Mouse (Mus musculus): ENCODE measurements around the gene Vhl.

Vhl gene

DNA sequence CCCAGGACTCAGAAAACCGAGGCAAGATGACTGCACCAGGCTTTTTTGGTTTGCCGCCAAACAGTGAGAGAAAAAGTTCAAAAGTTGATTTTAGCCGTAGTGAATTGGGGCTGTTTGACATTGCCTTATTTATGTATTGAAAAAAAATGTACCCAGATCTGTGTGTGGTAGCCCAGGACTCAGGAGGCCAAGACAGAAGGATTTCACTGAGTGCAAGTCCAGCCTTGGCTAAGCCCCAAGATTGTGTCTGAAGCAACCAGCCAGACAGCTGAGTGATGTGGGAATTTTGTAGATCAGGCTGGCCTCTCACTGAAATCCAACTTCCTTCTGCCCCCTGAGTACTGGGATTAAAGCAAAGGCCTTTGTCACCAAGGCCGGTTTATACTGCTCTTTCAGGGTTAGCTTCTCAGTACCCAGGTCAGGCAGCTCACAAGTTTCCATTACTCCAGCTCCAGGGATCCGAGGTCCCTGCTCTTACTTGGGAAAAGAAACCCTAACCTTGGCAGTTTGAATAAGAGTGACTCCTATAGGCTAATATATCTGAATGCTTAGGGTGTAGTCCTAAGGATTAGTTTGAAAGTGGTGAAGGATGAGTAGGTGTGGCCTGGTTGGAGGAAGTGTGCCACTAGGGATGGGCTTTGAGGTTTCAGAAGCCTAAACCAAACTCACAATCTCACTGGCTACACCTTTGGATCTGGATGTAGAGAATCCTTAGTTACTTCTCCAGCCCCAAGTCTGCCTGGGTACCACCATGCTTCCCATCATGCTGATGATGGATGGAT is 1.4 kb downstream of the Vhl start:
- no peak for DNase-seq (ENCODE audit: low read depth, low spot score)

DNA sequence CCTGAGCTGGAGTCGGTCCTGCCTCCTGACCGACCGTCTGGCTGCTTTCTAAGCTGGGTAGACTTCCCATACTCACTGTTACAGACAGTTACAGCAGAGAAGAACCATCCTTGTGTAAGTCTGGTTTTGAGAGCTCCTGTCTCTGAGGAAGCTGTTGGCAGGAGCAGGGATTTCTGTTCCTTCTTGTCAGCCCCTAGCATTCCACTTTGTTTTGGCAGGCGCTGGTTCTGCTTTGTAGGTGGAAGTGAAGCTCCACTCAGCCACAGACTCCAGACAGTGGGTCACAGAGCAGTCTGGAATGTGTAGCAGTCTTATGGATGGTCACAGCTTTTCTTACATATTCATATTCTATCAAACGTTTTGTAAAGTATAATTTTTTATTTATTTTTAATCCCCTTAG is 6.6 kb downstream of the Vhl start:
- DNase-seq (ENCODE audit: low read depth, low spot score), result no peak

DNA sequence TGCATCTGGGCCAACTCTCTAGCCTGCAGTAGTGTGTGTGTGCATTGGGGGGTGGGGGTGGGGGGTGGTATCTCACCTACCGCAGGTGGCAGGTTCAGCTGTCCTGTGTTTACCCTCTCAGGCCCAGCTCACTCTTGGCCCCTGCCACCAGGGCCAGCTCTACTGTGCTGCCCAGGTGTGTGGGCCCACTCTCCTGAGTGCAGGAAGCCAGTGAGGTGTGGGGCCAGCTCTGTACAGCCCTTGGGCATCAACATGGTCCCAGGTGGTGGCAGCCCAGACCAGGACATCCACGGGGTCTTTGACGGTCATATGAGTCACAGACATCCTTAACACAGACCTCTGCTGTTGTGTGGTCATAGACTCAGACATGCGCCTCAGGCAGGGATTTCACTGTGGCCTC is 9.1 kb downstream of the Vhl start:
- no peak for DNase-seq (ENCODE audit: low read depth, low spot score)

DNA sequence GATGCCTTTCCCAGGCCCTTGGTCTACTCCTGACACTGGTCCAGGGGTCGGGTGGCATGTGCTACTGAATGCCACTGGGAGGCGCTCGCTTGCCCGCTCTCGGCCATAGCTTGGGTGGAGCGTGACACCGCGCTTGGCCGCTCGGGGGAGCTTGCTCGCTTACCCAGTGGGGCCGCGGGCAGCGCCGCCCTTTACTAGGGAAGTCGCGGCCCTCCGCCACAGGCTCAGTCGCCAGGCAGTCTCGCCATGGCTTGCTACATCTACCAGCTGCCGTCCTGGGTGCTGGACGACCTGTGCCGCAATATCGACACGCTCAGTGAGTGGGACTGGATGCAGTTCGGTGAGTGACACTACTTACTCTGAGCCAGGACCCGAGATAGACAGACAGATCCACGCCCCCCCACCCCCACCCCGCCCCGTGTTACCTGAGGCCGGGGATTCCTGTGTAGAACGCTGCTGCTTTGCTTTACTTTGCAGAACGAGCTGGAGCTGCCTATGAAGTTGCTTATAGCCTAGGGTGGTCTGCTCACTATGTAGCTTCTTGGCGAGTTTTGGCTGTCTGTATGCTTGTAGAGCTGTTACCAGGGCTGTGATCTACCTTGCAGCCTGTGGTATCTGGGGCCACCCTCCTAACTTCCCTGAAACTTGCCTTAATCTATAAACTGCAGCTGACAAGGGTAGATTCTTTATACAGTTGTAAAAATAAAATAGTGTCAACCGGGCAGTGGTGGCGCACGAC is 14.7 kb downstream of the Vhl start, which contains the start of gene Irak2:
Gene Irak2, plus strand, starts transcription at position 166 of the 739 bp plus-strand sequence.
- peak; percentile 61 for DNase-seq (ENCODE audit: low read depth, low spot score)

DNA sequence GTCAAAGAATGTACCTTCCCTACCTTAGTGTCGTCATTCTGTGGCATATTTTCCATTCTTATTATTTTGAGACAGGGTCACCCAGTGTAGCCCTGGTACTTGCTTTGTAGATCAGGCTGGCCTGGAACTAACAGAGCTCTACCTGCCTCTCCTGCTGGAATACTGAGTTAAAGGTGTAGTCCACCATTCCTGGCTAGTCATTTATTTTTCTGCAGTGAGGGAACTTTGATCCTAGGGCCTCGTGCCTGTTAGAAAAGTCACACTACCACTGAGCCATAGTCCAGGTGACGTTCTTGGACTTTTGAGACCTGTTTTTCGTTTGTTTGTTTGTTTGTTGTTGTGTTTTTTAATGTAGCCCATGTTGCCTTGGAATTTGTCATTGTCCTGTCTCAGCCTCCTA is 15.4 kb downstream of the Vhl start:
- no peak for DNase-seq (ENCODE audit: low read depth, low spot score)

DNA sequence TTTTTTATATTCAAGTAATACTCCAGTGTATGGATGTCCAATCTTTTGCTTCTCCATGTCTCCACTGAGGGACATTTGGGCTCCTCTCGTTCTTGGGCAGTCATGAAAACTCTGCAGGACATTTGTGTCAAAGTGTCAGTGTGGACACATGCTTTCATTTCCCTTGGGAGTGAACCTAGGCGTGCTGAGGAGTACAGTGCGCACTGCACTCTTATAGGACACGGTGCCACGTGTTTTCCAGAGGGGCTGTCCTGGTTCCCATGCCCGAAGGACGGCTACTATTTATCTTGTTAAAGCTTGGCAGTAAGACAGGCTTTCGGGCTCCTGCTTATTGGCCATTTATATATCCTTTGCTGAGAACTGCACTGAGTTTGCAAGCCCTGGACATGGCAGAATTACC is 18.8 kb downstream of the Vhl start:
- no peak for DNase-seq (ENCODE audit: low read depth, low spot score)

DNA sequence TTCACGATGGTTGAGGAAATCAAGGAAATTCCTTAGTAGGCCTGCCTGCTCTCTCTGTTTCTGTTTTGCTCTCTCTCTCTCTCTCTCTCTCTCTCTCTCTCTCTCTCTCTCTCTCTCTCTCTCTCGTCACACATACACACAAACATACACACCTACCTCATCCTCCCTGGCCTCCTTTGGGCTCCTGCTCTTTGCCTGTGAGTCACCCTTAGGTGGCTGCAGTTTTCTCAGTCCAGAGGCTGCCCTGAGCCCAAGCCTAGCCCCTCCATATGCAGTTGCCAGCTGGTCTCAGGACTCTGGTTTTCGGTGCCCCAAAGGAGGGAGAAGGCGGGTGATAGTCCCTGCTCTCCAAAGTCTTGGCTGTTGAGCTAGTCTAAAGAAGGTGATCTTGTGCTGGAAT is 19.3 kb downstream of the Vhl start:
- DNase-seq (ENCODE audit: low read depth, low spot score), result no peak

DNA sequence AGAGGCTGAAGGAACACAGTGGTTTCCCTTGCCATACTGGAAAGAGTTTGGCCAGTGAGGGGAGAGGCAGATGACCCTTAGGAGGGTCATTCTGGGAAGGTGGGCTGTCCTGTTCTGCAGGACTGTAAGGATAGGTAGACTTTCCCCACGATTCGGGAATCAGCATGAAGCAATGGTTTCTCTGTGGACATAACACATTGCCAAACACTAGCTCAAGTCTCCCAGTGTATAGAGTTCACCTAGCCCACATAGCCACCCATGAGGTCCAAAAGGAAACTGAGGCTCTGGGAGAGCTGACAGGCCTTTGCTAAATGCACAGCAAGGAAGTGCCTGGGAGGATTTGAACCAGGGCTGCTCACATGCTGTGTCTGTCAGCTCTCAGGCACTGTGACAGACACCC is 20.2 kb downstream of the Vhl start:
- DNase-seq (ENCODE audit: low read depth, low spot score), result no peak

DNA sequence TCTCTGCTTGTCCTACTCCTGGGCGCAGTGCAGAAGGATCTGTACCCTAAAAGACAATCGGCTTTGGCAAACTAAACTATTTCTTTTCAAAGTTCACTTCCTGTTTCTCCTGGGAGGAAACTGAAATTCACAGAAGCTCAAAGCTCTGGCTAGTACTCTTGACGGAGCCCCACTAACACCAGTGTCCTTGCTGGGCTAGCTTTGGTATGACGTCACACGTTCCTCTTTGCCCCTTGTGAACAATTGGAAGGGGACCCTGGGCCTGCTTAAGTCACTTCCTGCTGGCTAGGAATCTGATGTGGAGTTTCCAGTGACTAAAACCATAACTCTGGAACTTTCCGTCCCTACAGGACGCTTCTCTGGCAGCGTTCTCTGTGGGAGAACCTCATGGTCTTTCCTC is 21.0 kb downstream of the Vhl start:
- no peak for DNase-seq (ENCODE audit: low read depth, low spot score)

DNA sequence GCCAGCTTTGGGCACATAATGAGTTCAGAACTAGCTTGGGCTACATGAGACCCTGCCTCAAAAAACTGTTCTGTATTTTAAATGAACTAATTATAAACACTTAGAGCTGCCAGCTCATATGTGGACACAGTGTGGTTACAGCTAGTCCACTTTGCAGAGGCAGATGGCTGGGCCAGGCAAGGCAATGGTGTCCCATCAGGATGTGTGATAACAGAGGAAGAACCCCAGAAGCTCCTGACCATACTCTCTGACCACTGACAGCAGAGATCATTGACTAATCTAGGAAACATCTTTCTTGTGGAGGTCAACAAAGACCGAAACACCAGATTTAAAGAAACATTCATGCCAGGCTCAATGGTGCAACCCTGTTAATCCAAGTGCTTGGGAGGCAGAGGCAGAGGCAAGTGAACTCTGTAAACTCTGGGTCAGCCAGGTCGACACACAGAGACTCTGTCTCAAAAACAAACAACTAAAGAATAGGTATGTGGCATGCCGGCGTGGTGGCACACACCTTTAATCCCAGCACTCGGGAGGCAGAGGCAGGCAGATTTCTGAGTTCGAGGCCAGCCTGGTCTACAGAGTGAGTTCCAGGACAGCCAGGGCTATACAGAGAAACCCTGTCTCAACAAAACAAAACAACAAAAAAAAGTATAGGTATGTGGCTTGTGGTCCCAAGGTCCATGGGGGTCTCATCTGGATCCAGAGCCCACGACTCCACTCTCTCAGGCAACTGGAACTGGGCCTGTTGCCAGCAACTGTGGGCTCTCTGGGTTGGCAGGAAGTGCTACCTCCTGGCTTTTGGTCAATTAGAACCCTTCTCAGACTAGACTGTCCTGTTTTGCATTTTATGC is 25.8 kb downstream of the Vhl start:
- DNase-seq (ENCODE audit: low read depth, low spot score), result no peak

DNA sequence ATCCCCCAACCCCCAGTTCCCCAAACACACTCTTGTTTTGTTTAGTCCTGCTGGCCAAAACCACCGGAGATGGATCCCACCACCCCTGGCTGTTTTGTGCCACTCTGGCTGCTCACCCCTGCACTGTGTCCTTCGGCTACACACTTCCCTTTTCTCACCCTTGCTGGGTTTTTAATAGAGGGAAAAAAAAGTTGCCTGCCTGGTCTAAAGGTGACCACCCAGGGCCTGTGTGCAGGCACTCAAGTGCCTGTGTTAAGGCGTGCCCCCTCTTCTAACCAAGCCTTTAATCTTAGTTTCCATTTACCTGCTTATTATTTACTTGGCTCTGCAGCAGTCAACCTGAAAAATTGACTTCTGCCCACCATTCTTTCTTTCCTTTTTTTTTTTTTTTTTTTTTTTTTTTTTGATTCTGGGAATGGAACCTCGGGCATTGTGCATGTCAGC is 26.5 kb downstream of the Vhl start:
- no peak for DNase-seq (ENCODE audit: low read depth, low spot score)

DNA sequence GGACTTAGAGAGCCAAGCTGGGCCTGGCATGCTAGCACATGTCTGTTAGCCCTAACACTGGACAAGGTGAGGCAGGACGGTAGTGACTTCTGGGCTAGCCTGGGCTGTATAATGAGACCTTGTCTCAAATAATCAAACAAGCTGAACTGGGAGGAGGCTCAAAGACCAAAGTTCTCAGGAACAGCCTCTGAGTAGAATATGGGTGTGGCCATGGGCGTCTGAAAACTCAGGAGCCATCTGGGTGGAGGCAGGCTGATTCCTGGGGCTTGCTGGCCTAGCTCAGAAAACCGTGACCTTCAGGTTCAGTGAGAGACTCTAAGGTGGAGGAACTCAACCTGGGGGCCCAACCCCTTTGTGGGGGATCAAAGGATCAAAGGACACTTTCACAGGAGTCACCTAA is 27.9 kb downstream of the Vhl start:
- DNase-seq (ENCODE audit: low read depth, low spot score), result no peak

DNA sequence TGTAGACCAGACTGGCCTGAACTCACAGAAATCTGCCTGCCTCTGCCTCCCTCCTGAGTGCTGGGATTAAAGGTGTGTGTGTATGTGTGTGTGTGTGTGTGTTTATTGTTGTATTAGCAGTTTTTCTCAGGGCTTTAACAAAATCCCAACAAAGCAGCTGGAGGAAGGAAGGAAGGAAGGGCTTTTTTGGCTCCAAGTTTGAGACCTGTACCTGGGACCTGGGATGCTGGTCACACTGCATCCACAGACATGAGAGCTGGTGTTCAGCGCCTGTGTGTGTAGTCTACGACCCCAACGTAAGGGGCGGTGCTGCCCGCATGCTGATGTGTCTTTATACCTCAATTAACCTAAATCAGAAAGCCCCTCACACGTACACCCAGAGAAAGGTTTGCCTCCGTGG is 29.8 kb downstream of the Vhl start:
- no peak for DNase-seq (ENCODE audit: low read depth, low spot score)

DNA sequence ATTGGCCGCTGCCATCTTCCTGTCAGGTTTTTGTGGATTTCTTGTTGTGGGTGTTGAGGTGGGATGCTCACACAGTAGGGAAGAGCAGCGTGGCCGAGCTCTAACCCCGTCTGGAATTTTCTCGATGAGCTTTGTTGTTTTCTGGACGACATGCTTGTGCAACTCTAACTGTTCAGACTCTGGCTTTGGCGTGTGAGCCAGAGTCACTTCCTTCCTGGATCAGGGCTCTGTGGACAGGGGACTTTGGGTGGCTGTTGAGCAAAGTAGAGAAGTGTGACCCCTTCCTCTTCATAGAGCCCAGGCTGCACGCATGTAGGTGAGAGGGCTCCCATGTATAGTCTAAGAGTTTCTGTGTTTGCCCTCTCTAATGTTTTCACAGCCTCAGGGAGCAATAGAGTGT is 30.3 kb downstream of the Vhl start:
- DNase-seq (ENCODE audit: low read depth, low spot score), result no peak

DNA sequence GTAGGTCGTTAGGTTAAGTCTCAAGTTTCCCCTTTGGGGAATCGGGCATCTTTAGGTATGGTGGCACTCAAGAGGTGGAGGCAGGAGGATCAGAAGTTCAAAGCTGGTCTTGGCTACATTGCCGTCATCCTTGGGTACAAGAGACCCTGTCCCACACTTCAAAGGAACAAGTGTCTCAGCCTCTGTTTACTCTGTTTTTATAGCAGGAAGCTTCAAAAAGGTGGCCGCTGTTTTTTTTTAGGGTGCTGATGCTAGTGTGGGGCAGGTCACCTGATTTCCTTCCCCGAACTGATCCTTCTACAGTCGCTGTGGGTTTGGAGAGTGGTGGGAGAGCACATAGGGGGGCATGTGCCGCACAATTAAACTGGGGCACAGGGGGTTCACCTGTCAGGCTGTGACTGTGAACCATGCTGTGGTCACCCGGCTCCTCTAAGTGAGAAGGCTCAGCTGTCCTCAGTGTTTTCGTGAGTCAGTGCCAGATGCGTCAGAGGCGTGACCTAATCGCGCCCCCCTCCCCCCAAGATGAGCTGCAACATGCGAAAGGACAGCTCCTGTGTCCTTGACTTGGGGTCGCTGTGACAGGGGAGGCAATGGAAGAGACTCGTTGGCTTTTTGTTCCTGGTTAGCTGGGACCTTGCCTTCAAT is 31.1 kb downstream of the Vhl start:
- DNase-seq (ENCODE audit: low read depth, low spot score), result no peak

DNA sequence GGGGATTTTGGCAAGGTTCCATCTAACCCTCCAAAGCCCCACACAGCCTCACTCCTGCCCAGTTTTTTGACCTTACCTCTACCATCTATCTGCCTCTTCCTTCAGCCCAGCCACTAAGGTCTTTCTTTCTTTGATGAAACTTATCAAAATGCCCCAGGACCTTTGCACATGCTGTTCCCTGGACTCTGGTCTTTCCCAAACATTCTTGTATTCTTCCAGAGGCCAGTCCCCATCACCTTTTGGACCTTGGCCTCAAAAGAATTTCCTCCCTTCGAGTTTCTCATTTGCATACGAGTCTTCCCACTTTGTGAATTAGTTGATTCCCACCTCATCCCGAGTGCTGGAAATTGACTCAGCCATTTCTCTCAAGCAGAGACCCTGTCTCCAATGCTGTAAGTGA is 31.7 kb downstream of the Vhl start:
- DNase-seq (ENCODE audit: low read depth, low spot score), result no peak

DNA sequence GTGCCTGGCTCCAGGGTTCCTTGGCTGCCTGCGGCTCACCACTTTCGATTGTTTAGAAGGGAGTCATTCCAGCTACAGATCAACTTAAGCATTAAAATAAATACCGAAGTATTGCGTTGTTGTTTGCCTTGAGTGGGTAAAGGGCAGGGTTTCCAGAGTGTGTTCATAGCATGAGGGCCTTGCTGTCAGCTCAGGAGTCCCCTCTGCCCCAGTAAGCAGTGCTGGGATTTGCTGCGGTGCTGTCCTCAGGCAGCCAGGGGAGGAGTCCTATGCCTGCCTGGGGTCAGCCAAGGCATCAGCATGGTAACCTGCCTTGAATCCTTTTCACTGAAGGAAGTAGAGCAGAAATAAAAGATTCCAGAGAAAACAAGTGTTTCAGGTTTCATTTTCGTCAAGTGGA is 33.1 kb downstream of the Vhl start:
- DNase-seq (ENCODE audit: low read depth, low spot score), result no peak

DNA sequence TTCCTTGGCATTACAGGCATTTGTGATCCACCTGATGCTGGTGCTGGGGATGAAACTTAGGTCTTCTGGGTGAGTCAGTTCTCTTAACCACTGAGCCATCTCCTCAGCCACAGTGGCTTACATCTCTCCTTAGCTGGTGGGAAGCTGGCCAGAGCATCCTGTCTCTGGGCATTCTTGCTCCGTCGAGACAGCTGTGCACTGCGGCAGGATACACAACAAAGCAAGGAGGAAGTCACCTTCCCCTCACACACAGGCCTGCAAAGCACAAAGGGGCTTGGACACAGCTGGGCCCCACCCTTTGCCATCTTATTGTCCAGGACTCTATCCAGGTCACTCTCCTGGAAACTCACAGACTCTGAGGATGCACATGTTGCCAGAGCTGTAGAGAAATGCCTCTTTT is 34.5 kb downstream of the Vhl start:
- DNase-seq (ENCODE audit: low read depth, low spot score), result no peak

DNA sequence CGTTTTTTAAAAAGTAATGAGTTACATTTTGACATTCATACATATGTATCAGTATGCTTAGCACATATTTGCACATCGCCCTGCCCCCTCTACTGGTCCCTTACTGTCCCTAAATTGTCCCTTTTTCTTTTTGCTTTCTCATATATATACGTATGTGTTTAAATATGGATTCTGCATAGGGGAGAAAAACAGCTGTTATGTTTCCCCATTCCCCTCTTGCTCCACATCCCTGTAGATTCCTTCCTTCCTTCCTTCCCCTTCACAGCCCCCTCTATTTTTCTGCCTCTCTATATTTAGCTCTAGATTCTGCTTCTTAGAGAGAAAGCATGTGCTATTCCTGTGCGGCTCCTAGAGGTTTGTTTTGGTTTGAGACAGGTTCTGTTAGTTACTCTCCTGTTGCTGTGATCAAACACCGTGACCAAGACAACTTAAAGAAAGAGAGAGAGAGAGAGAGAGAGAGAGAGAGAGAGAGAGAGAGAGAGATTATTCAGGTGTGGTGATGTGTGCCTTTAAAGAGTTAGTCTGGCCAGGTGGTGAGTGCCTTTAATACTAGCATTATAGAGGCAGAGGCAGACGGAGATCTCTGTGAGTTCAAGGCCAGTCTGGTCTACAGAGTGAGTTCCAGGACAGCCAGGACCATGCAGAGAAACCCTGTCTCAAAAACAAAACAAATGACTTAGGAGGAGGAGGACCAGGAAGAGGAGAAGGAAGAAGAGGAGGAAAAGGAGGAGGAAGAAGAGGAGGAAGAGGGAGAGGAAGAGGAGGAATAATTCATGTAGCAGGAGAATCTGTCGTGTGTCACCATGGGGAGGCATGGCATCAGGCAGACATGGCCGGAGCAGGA is 36.1 kb downstream of the Vhl start:
- DNase-seq (ENCODE audit: low read depth, low spot score), result no peak

DNA sequence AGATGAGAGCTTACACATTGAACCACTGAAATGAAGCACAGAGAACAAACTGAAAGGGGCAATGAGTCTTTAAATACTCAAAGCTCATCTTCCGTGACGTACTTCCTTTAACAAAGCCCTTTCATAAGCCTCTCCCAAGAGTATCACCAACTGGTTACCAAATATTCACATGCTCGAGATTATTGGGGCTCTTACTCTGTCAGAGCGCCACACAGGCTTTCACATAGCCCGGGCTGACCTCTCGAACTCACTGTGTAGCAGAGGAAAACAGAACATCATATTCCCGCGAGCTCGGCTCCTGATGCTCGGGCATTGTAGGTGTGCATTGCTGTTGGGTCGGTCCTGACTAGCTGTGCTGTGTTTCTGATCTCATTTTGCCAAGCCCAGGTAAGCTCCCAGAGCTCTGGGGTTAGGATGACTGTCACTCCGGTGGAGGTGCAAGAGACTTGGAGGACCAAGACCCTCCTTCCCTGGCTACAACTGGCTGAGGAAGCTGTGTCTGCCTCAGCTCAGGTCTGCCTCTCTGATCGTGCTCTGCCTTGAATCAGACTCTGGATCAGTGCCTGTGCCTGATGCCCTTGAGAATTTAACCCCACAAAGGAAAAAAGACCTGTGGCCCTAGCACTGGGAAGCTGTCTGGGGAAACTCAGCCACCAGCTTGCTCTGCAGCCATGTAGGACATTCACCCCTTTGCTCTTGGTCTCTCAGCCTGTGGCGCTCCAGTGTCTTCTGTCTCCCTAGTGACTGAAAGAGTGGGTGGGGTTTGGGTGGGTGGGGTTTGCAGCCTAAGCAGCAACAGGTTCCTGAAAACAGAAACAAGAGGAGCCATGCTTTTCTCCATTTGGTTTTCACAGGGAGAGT is 37.0 kb downstream of the Vhl start:
- no peak for DNase-seq (ENCODE audit: low read depth, low spot score)
